Mouse (Mus musculus) spleen, adult 18-20 months (tissue): ENCODE data around the gene Hunk.

Experiments
- DNase-seq, 2 experiments: peaks; one replicate each; pipeline ENCODE4 v3.0.0; 2022; ENCODE audit warnings: mixed read lengths in 2 of 2

Gene Hunk

DNA sequence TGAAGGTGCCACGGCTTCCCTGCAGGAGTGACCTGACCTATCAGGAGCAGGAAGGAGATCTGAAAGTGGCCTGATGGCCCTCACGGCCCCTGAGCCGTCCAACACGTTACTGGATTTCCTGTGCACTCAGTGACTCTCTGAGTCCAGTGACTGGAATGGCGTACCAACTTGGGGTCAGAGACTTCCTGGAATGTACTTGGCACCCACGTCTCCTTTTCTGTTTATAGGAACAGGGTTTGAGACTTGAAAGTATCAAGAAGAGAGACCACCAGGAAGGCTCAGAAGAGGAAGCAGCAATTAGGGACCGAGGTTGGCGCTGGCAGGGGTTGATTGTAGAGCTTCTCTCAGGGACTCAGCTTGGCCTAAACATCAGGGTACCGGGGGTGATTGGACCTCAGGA lies 131.2 kb downstream of the Hunk start:
- DNase-seq: no peak

DNA sequence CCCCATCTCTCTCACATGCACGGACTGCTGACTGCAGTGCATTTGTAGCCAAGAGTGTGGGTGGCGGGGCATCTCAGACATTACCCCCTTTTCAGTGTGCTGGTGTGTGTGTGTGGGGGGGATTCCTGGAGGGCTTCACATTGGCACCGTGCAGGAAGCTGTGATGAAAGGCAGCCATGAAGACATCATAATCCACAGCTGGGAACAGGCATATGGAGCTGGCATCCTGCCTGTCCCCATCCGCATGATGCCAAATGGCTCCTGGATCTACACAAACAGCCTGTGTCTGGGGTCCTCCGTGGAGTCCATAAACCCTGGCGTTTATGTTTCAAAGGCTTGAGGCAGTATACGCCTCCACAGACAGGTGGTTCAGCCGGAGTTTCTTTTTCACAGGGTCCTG lies 132.4 kb downstream of the Hunk start:
- DNase-seq: no peak

- DNase-seq: no peak
Measured at GRCm38 (mm10) chr16:90518732-90519295, 133.0 kb downstream of the Hunk start.

- no peak for DNase-seq
Measured at GRCm38 (mm10) chr16:90521191-90521950, 135.6 kb downstream of the Hunk start.

GRCm38 (mm10) chr16:90521951-90522255 lies 136.1 kb downstream of the Hunk start:
- DNase-seq: no peak

GRCm38 (mm10) chr16:90522575-90522974 lies 136.8 kb downstream of the Hunk start:
- DNase-seq: no peak

GRCm38 (mm10) chr16:90523373-90523772 lies 137.6 kb downstream of the Hunk start:
- no peak for DNase-seq

- DNase-seq: no peak
Measured at GRCm38 (mm10) chr16:90523894-90524293, 138.1 kb downstream of the Hunk start.

DNA sequence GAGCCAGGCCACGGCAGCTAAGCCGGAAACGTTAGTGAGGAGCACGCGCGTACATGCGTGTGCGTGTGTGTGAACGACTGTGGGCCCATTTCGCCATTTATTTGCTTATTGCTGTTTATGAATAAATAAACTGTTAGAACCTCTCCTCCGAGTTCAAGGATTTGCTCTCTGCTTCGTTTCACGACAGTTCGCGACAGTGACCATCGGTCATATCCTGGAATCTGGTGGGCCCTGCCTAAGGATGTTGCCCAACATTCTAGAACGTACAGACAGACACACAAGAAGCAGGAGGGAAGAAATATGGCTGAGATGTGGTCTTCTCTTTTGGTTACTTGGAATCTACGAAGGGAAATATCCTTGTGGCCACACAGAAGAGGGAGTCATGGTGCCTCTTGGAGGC lies 138.6 kb downstream of the Hunk start:
- DNase-seq: no peak

GRCm38 (mm10) chr16:90533119-90533673 lies 147.4 kb downstream of the Hunk start:
- DNase-seq: no peak

GRCm38 (mm10) chr16:90534591-90534990 lies 148.8 kb downstream of the Hunk start:
- DNase-seq: no peak

DNA sequence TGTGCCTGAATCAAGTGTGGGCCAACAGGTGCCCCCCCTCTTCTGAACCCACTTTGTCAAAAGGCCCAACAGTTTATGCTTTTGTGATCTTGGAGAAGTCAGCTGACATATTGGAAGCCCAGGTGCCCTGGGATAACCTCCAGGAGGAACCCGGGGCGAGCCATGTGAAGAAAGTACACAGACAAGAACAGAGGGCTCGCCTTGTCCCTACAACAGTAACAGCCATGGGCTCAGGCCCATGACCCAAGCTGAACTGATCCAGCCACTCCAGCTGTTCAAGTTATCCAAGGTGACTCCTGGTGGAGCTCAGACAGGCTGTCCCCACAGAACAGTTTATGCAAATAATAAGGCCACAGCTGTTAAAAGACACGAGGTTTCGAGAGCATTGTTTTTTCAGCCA lies 153.1 kb downstream of the Hunk start:
- DNase-seq: no peak

DNA sequence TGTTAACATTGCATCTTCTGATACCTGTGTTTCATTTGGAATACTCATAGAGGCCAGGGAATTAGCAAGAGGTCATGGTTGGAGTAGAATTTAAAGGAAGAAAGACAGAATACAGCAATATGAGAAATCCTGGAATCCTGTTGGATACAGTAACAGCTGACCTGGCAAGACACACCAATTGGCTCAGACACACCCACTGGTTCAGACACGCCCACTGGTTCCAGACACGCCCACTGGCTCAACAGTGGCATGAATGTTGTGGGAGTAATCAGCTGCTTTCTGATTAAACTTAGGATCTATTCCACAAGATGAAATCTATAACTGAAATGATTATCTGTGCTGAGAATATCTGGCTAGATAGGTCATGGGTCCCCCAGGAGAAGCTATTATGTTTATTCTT lies 155.4 kb downstream of the Hunk start:
- no peak for DNase-seq

DNA sequence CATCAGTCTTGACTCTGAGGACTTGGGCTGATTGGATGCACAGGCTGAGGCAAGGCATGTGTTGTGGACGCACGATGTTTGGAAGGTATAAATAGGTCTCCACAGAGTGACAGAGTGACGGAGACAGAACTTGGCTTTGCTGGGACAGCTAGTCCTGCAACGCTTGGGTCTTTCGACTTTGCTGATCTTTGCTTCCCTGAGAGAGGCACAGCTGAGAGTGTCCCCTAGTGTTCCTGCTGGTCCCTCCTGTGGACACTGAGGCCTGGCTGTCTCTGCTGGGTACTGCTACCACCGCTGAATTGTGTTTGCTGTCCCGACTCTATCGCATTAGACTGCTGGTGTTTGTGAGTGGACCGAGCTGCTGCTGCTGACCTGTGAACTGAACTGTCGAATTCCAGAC lies 156.6 kb downstream of the Hunk start:
- no peak for DNase-seq

DNA sequence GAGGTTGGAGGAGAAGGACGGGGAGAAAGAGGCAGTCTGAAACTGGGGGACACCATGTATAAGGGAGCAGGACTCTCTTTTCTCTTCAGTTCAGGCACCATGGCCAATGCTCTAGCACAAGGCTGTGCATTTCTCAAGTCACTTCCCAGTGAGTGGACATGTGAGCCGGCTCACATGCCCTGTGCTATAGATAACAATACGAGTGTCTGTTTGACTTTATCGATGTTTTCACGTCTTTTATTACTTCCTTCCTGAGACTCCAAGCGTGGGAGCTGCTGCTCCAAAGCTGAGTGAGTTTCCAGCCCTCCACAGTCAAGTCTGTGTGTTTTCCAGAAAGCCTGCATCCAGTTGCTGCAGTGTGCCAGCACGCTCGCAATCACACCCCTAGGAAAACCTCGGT lies 158.4 kb downstream of the Hunk start:
- no peak for DNase-seq

- no peak for DNase-seq
Measured at GRCm38 (mm10) chr16:90545509-90545908, 159.7 kb downstream of the Hunk start.

DNA sequence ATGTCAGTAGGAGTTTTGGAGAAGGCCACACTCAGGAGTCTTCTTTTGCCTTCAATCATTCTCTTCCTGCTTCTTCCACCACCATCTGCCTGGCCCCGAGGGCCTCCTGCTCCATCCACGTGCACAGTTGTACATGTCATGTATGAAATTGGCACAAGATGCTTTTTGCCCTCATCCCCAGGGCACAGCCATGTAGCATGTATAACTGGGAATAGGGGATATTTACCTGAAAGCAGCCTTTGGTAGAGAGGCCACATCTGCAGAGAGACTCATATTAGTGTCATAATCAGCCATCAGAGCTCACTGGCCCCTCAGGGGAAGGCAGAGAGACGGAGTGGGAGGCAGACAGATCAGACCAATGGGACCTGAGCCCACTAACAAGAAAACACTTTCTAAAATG lies 160.8 kb downstream of the Hunk start:
- DNase-seq: no peak

GRCm38 (mm10) chr16:90547996-90548395 lies 162.2 kb downstream of the Hunk start:
- DNase-seq: no peak
